Mouse (Mus musculus) forebrain, embryonic 14.5 days (tissue): ENCODE measurements around the gene Gsdma. TPM values are rescaled to one million over a fixed set of nuclear protein-coding genes. Genes with fewer than 3 reads are reported as not detected.
A peak's percentile ranks its signal among the peaks of the same experiment; 100 is the strongest.
"Not testable (repeated sequence)": the region's sequence is repeated elsewhere in the genome, so short reads cannot be mapped to it uniquely, and the experiment has no call there.

Experiments
- ATAC-seq: fragments of 200-750 bp; cut with Nextera tagmentation; 2 replicates; pipeline ENCODE4 v1.8.0; 2017; ENCODE audit warnings: mild to moderate bottlenecking, moderate library complexity
- DNase-seq: peaks from one replicate; pipeline ENCODE4 v3.0.0-alpha.2; 2015; ENCODE audit warnings: low spot score
- H3K27ac ChIP-seq: fragments of 300-500 bp; sonication (generic); 2 replicates; pipeline ENCODE4 v1.5.1; 2014; ENCODE audit warnings: low read depth, mild to moderate bottlenecking, control low read depth, low read length, moderate library complexity
- H3K27me3 ChIP-seq: fragments of 300-500 bp; sonication (generic); replicated peaks from 2 replicates; pipeline ENCODE4 v1.6.1; 2014; ENCODE audit warnings: low read length, control low read depth, mixed read lengths; ENCODE audit not compliant: control insufficient read depth, insufficient read depth
- H3K36me3 ChIP-seq: fragments of 300-500 bp; sonication (generic); 2 replicates; pipeline ENCODE4 v1.6.1; 2014; ENCODE audit warnings: low read length, control low read depth; ENCODE audit not compliant: control insufficient read depth, insufficient read depth
- H3K4me1 ChIP-seq: fragments of 300-500 bp; sonication (generic); 2 replicates; pipeline ENCODE4 v1.6.1; 2014; ENCODE audit warnings: antibody characterized with exemption, low read length, control low read depth; ENCODE audit not compliant: control insufficient read depth, insufficient read depth
- H3K4me2 ChIP-seq: fragments of 300-500 bp; sonication (generic); 2 replicates; pipeline ENCODE4 v1.6.1; 2014; ENCODE audit warnings: mild to moderate bottlenecking, control low read depth, low read length
- H3K4me3 ChIP-seq: fragments of 300-500 bp; sonication (generic); 2 replicates; pipeline ENCODE4 v1.5.1; 2014; ENCODE audit warnings: low read depth, low read length, control low read depth
- H3K9ac ChIP-seq: fragments of 300-500 bp; sonication (generic); 2 replicates; pipeline ENCODE4 v1.6.1; 2014; ENCODE audit warnings: mild to moderate bottlenecking, low read length, control low read depth, moderate library complexity
- H3K9me3 ChIP-seq: fragments of 300-500 bp; sonication (generic); replicated peaks from 2 replicates; pipeline ENCODE4 v1.6.1; 2016; ENCODE audit warnings: low read length, control low read depth, mixed read lengths; ENCODE audit not compliant: control insufficient read depth
- WGBS: fragments of 180-500 bp; shearing (Covaris S2); extraction: QIAGEN DNeasy Blood & Tissue Kit; methylation state at CpG from one replicate; pipeline ENCODE4 v1.1.7; 2014; 5-methylcytosine and 5-hydroxymethylcytosine counted together
- polyA plus RNA-seq: library from polyadenylated mRNA; unstranded; fragments of >200 nt; fragmentation: Nextera tagmentation; extraction: Ambion mirVana; gene quantifications from 2 replicates; pipeline ENCODE4 v1.2.1, GENCODE M21; 2014

Gsdma gene
- polyA plus RNA-seq, 1 experiment from 2014 or later: not detected

- WGBS: 85% methylated on average over 4 of the region's 4 CpGs
- peaks cover 95% of the 10 kb centered on the region for H3K36me3 ChIP-seq
- no peak overlapping the region for H3K9ac ChIP-seq
- H3K27ac ChIP-seq: no peak overlapping the region
- no peak overlapping the region for H3K4me2 ChIP-seq
- DNase-seq (no peak), ATAC-seq (no peak)
- H3K9me3 ChIP-seq: no peaks in the 10 kb centered on the region
- no peaks in the 10 kb centered on the region for H3K27me3 ChIP-seq
- H3K4me1 ChIP-seq: no peaks in the 10 kb centered on the region
- H3K4me3 ChIP-seq: no peak overlapping the region
These were observed 46.9 kb downstream of the Gsdma start for GRCm38 (mm10) chr11:98711046-98711434.

GRCm38 (mm10) chr11:98712009-98712408 is 47.9 kb downstream of the Gsdma start:
- not testable (repeated sequence) for H3K27me3 ChIP-seq, H3K4me3 ChIP-seq, H3K4me1 ChIP-seq, H3K9ac ChIP-seq, H3K9me3 ChIP-seq, H3K4me2 ChIP-seq, ATAC-seq, H3K27ac ChIP-seq
- 87% methylated on average over 6 of the region's 6 CpGs for WGBS
- peak; percentile 64 for DNase-seq
- peaks cover 94% of the 10 kb centered on the region for H3K36me3 ChIP-seq

- H3K27me3 ChIP-seq: no peaks in the 10 kb centered on the region
- no peak for DNase-seq
- H3K9me3 ChIP-seq: no peaks in the 10 kb centered on the region
- WGBS: 82% methylated on average over 12 of the region's 12 CpGs
- no peak overlapping the region for H3K9ac ChIP-seq
- ATAC-seq: no peak
- no peak overlapping the region for H3K4me3 ChIP-seq
- peaks cover 90% of the 10 kb centered on the region for H3K36me3 ChIP-seq
- no peak overlapping the region for H3K27ac ChIP-seq
- no peak overlapping the region for H3K4me2 ChIP-seq
- H3K4me1 ChIP-seq: peaks cover 3% of the 10 kb centered on the region; the same call in 1 of the 2 replicates
These were observed 49.6 kb downstream of the Gsdma start for GRCm38 (mm10) chr11:98713703-98714102.

GRCm38 (mm10) chr11:98715946-98716345 is 51.8 kb downstream of the Gsdma start:
- WGBS: 95% methylated on average over 9 of the region's 9 CpGs
- ATAC-seq (no peak), DNase-seq (no peak)
- Histone ChIP-seq H3K4me1 (peaks cover 3% of the 10 kb centered on the region; the same call in 1 of the 2 replicates), H3K9ac (no peak overlapping the region), H3K27me3 (no peaks in the 10 kb centered on the region), H3K9me3 (no peaks in the 10 kb centered on the region), H3K4me3 (no peak overlapping the region), H3K36me3 (peaks cover 77% of the 10 kb centered on the region), H3K4me2 (no peak overlapping the region), H3K27ac (no peak overlapping the region)

GRCm38 (mm10) chr11:98717904-98718303 is 53.8 kb downstream of the Gsdma start:
- no peak overlapping the region for H3K4me2 ChIP-seq
- ATAC-seq (no peak), DNase-seq (peak; percentile 66)
- WGBS: 18% methylated on average over 13 of the region's 13 CpGs
- peaks cover 3% of the 10 kb centered on the region; the same call in 1 of the 2 replicates for H3K4me1 ChIP-seq
- H3K36me3 ChIP-seq: peaks cover 67% of the 10 kb centered on the region
- H3K4me3 ChIP-seq: no peak overlapping the region
- no peak overlapping the region for H3K27ac ChIP-seq
- H3K27me3 ChIP-seq: no peaks in the 10 kb centered on the region
- no peaks in the 10 kb centered on the region for H3K9me3 ChIP-seq
- H3K9ac ChIP-seq: no peak overlapping the region; the same call in 1 of the 2 replicates

- Histone ChIP-seq H3K4me2 (no peak overlapping the region), H3K27ac (no peak overlapping the region), H3K36me3 (peaks cover 57% of the 10 kb centered on the region), H3K9ac (no peak overlapping the region), H3K27me3 (no peaks in the 10 kb centered on the region), H3K4me1 (peaks cover 3% of the 10 kb centered on the region; the same call in 1 of the 2 replicates), H3K9me3 (no peaks in the 10 kb centered on the region), H3K4me3 (no peak overlapping the region)
- no peak for DNase-seq
- ATAC-seq: no peak
- 69% methylated on average over 2 of the region's 2 CpGs for WGBS
These were observed 56.6 kb downstream of the Gsdma start for GRCm38 (mm10) chr11:98720756-98721155.

GRCm38 (mm10) chr11:98721458-98722226 is 57.5 kb downstream of the Gsdma start:
- ATAC-seq: no peak
- H3K27me3 ChIP-seq: no peaks in the 10 kb centered on the region
- H3K4me2 ChIP-seq: no peak overlapping the region
- peaks cover 55% of the 10 kb centered on the region for H3K36me3 ChIP-seq
- no peak for DNase-seq
- no peaks in the 10 kb centered on the region for H3K9me3 ChIP-seq
- no peak overlapping the region for H3K9ac ChIP-seq
- no peak overlapping the region for H3K4me3 ChIP-seq
- no peak overlapping the region for H3K27ac ChIP-seq
- H3K4me1 ChIP-seq: peaks cover 3% of the 10 kb centered on the region; the same call in 1 of the 2 replicates
- WGBS: 72% methylated on average over 24 of the region's 24 CpGs

GRCm38 (mm10) chr11:98723098-98723497 is 58.9 kb downstream of the Gsdma start:
- ATAC-seq: no peak
- no peak for DNase-seq
- H3K4me1 ChIP-seq: peaks cover 1% of the 10 kb centered on the region; the same call in 1 of the 2 replicates
- peaks cover 50% of the 10 kb centered on the region for H3K36me3 ChIP-seq
- H3K4me2 ChIP-seq: no peak overlapping the region
- no peak overlapping the region for H3K9ac ChIP-seq
- WGBS: 83% methylated on average over 7 of the region's 7 CpGs
- no peak overlapping the region for H3K4me3 ChIP-seq
- H3K9me3 ChIP-seq: no peaks in the 10 kb centered on the region
- H3K27ac ChIP-seq: no peak overlapping the region
- H3K27me3 ChIP-seq: no peaks in the 10 kb centered on the region

- H3K4me2 ChIP-seq: no peak overlapping the region
- ATAC-seq (no peak), DNase-seq (no peak)
- peaks cover 8% of the 10 kb centered on the region for H3K4me1 ChIP-seq
- H3K27ac ChIP-seq: no peak overlapping the region
- no peak overlapping the region for H3K9ac ChIP-seq
- peaks cover 36% of the 10 kb centered on the region for H3K36me3 ChIP-seq
- H3K9me3 ChIP-seq: no peaks in the 10 kb centered on the region
- 94% methylated on average over 15 of the region's 15 CpGs for WGBS
- no peaks in the 10 kb centered on the region for H3K27me3 ChIP-seq
- H3K4me3 ChIP-seq: no peak overlapping the region
These were observed 61.9 kb downstream of the Gsdma start for GRCm38 (mm10) chr11:98725926-98726506.
